Mouse (Mus musculus) liver, postnatal 0 days (tissue): ENCODE data around the gene Ceacam2.
"Not testable (repeated sequence)": the region's sequence is repeated elsewhere in the genome, so short reads cannot be mapped to it uniquely, and the experiment has no call there.

Experiments used
- CTCF ChIP-seq: sonication (generic); IDR thresholded peaks from 2 replicates; pipeline ENCODE4 v1.5.1; 2016; ENCODE audit warnings: antibody characterized with exemption, low read depth
- EP300 ChIP-seq: IDR thresholded peaks from 2 replicates; pipeline ENCODE4 v1.6.1; 2016; ENCODE audit warnings: antibody characterized with exemption, low read depth, mild to moderate bottlenecking

DNA sequence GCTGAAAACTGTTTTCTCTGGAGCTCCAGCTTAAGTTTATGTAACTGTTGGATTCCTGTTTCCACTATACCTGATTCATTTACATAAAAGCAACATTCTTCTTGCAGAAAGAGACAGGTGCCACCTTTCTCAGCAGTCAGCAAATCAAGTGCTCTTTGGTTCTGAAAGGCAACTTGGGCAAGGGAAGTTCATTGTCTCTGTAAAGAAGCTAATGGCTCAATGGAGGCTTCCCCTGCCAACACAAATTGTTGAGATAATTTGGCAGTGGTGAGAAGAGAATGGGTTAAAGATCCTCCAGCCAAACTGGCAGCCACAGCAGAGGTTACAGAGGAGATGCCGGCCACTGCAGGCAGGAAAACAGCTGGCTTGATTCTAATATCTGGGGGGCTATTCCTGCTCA is 49.0 kb downstream of the Ceacam2 start:
- TF ChIP-seq CTCF, EP300: not testable (repeated sequence)
